Comparison of ENCODE assay signal across 29 mouse cellular contexts in genomic region chr3:88464425-88464824, GRCm38 (mm10). TPM values are rescaled to one million over a fixed set of nuclear protein-coding genes. Genes with fewer than 3 reads are reported as not detected.
DNase-seq lines count a peak whose midpoint lies in the region; ATAC-seq and TF ChIP-seq lines count a peak whose summit lies in the region.
"Had no signal": no experiment of that assay in that cellular context is flagged by ENCODE, and none has a peak within 500 bp of the region (broad histone marks: within the 10 kb centered on the region; RNA-seq: fewer than 3 reads in every experiment).

No protein-coding gene starts in this region.

- DNase-seq in 3134 (ENCODE audit: extremely low read depth, insufficient read length, low spot score) (peak; percentile 53), 3T3-L1 (ENCODE audit: low read depth, low spot score) (peak; percentile 83)
- DNase-seq in forebrain, embryonic 11.5 days (ENCODE audit: low spot score), result no peak
- no peak for DNase-seq in forebrain, embryonic 14.5 days (ENCODE audit: low spot score)
- no peak for DNase-seq in layer of hippocampus, adult 11-12 months (ENCODE audit: low spot score)
- DNase-seq: adrenal gland, postnatal 14 days; cerebellum, adult 11 months; cerebellum, postnatal 10 days; gastrocnemius, postnatal 10 days; heart, postnatal 10 days; kidney, postnatal 4 days; layer of hippocampus, adult 9-11 months; lung, embryonic 14.5 days; thymus, postnatal 25 days had no signal

- H3K9ac ChIP-seq in forebrain, embryonic 11.5 days (ENCODE audit: low read length), result no peak overlapping the region
- no peak overlapping the region for H3K9ac ChIP-seq in hindbrain, embryonic 12.5 days
- H3K9ac ChIP-seq in forebrain, embryonic 14.5 days (ENCODE audit: low read length), result no peak overlapping the region
- H3K9ac ChIP-seq: embryonic facial prominence, embryonic 12.5 days; heart, embryonic 12.5 days; kidney, embryonic 15.5 days; limb, embryonic 15.5 days; lung, embryonic 14.5 days; midbrain, embryonic 12.5 days; neural tube, embryonic 12.5 days had no signal

- peaks cover 6% of the 10 kb centered on the region for H3K4me1 ChIP-seq in bone marrow, adult 2 months (ENCODE audit: control insufficient read depth, insufficient read depth, low read length)
- no peaks in the 10 kb centered on the region for H3K4me1 ChIP-seq in forebrain, embryonic 11.5 days (replicated peaks; ENCODE audit: control insufficient read depth, insufficient read depth, low read length)
- peaks cover 9% of the 10 kb centered on the region; the same call in 1 of the 2 replicates for H3K4me1 ChIP-seq in hindbrain, embryonic 12.5 days
- H3K4me1 ChIP-seq in forebrain, embryonic 14.5 days (ENCODE audit: control insufficient read depth, insufficient read depth, low read length), result no peaks in the 10 kb centered on the region
- H3K4me1 ChIP-seq: neural tube, embryonic 12.5 days had no signal

- 9% methylated on average over 3 of the region's 3 CpGs for WGBS in bone marrow, adult 2 months
- 61% methylated on average over 3 of the region's 3 CpGs for WGBS in forebrain, embryonic 11.5 days
- 62% methylated on average over 3 of the region's 3 CpGs for WGBS in hindbrain, embryonic 12.5 days
- WGBS in forebrain, embryonic 14.5 days, result 46% methylated on average over 3 of the region's 3 CpGs

- H3K27me3 ChIP-seq in forebrain, embryonic 11.5 days (ENCODE audit: control insufficient read depth, insufficient read depth, low read length), result peaks cover 2% of the 10 kb centered on the region; the same call in 1 of the 2 replicates
- 0 out of 2 replicates have a peak, but pooled peaks cover 19% of the 10 kb centered on the region for H3K27me3 ChIP-seq in hindbrain, embryonic 12.5 days
- no peaks in the 10 kb centered on the region for H3K27me3 ChIP-seq in forebrain, embryonic 14.5 days (replicated peaks; ENCODE audit: control insufficient read depth, insufficient read depth, low read length)
- H3K27me3 ChIP-seq: limb, embryonic 15.5 days; Patski had no signal

- TF ChIP-seq CTCF in bone marrow, adult 2 months (IDR thresholded peaks at IDR 0.05; ENCODE audit: control insufficient read depth, insufficient read depth, low read length), result no peak

- no peaks in the 10 kb centered on the region for H3K36me3 ChIP-seq in forebrain, embryonic 11.5 days (ENCODE audit: control insufficient read depth, insufficient read depth, low read length)
- H3K36me3 ChIP-seq in hindbrain, embryonic 12.5 days, result no peaks in the 10 kb centered on the region
- H3K36me3 ChIP-seq in forebrain, embryonic 14.5 days (ENCODE audit: control insufficient read depth, insufficient read depth, low read length), result no peaks in the 10 kb centered on the region
- H3K36me3 ChIP-seq: embryonic facial prominence, embryonic 12.5 days; heart, embryonic 12.5 days; kidney, embryonic 15.5 days; limb, embryonic 15.5 days; midbrain, embryonic 12.5 days; neural tube, embryonic 12.5 days had no signal

- ATAC-seq in hematopoietic stem cell, adult 5-6 weeks (replicated peaks in 1 of 2; ENCODE audit: insufficient read depth in 1 of 2, low FRiP score in 2 of 2, low TSS enrichment in 1 of 2, low read depth in 1 of 2, poor library complexity in 2 of 2, severe bottlenecking in 2 of 2), result peak; percentile 29 to 40; a peak in 2 of 4 replicates
- ATAC-seq in forebrain, embryonic 11.5 days (replicated peaks; ENCODE audit: low FRiP score), result no peak
- ATAC-seq in hindbrain, embryonic 12.5 days (ENCODE audit: low FRiP score), result no peak
- ATAC-seq in forebrain, embryonic 14.5 days, result no peak
- ATAC-seq: activated CD4-positive, CD25-positive, alpha-beta regulatory T cell, adult 4 months; forebrain, embryonic 16.5 days; intestine, postnatal 0 days; Patski had no signal

- peak overlapping the region; percentile 64 for H3K27ac ChIP-seq in bone marrow, adult 2 months (ENCODE audit: control insufficient read depth, insufficient read depth, low read depth, low read length, poor library complexity)
- H3K27ac ChIP-seq in forebrain, embryonic 11.5 days (ENCODE audit: low read depth, low read length), result no peak overlapping the region
- no peak overlapping the region for H3K27ac ChIP-seq in hindbrain, embryonic 12.5 days
- H3K27ac ChIP-seq in forebrain, embryonic 14.5 days (ENCODE audit: low read depth, low read length), result no peak overlapping the region
- H3K27ac ChIP-seq: embryonic facial prominence, embryonic 12.5 days; kidney, embryonic 15.5 days; left cerebral cortex, adult 2 months; limb, embryonic 15.5 days; midbrain, embryonic 12.5 days; neural tube, embryonic 12.5 days had no signal

- H3K4me3 ChIP-seq in bone marrow, adult 2 months (replicated peaks; ENCODE audit: control insufficient read depth, low read depth, low read length), result no peak overlapping the region
- no peak overlapping the region for H3K4me3 ChIP-seq in forebrain, embryonic 11.5 days (ENCODE audit: low read depth, low read length)
- H3K4me3 ChIP-seq in hindbrain, embryonic 12.5 days, result no peak overlapping the region
- no peak overlapping the region for H3K4me3 ChIP-seq in forebrain, embryonic 14.5 days (ENCODE audit: low read depth, low read length)
- H3K4me3 ChIP-seq: embryonic facial prominence, embryonic 12.5 days; erythroblast, embryonic 14.5 days; heart, embryonic 12.5 days; kidney, embryonic 15.5 days; left cerebral cortex, adult 2 months; limb, embryonic 15.5 days; midbrain, embryonic 12.5 days; neural tube, embryonic 12.5 days had no signal

- no peak overlapping the region for H3K4me2 ChIP-seq in forebrain, embryonic 11.5 days (ENCODE audit: low read depth, low read length, severe bottlenecking)
- H3K4me2 ChIP-seq in hindbrain, embryonic 12.5 days (replicated peaks), result no peak overlapping the region
- H3K4me2 ChIP-seq in forebrain, embryonic 14.5 days (ENCODE audit: low read length), result no peak overlapping the region
- H3K4me2 ChIP-seq: embryonic facial prominence, embryonic 12.5 days; heart, embryonic 12.5 days; kidney, embryonic 15.5 days; limb, embryonic 15.5 days; lung, embryonic 14.5 days; midbrain, embryonic 12.5 days; neural tube, embryonic 12.5 days had no signal

- TF ChIP-seq POLR2A in bone marrow, adult 2 months (IDR thresholded peaks at IDR 0.05; ENCODE audit: borderline replicate concordance, control insufficient read depth, low read depth, low read length), result no peak

- H3K9me3 ChIP-seq in forebrain, embryonic 11.5 days (ENCODE audit: control insufficient read depth, low read length), result no peaks in the 10 kb centered on the region
- no peaks in the 10 kb centered on the region for H3K9me3 ChIP-seq in hindbrain, embryonic 12.5 days (replicated peaks)
- H3K9me3 ChIP-seq in forebrain, embryonic 14.5 days (replicated peaks; ENCODE audit: control insufficient read depth, low read length), result no peaks in the 10 kb centered on the region
- H3K9me3 ChIP-seq: embryonic facial prominence, embryonic 12.5 days; heart, embryonic 12.5 days; kidney, embryonic 15.5 days; limb, embryonic 15.5 days; midbrain, embryonic 12.5 days; neural tube, embryonic 12.5 days had no signal

RNA-seq across cellular contexts. Expression of gene Sema4a, which starts 3.4 kb away (rescaled TPM):
- 43.9 and 131 TPM in 2 replicates for polyA plus RNA-seq in bone marrow, adult 2 months (2011; ENCODE audit: insufficient read depth, insufficient read length, low replicate concordance, missing spikeins)
- total RNA-seq in hematopoietic stem cell, adult 5-6 weeks (2017), result 4.3 and 18.6 TPM in 2 replicates
- 9.3 and 10.3 TPM in 2 replicates for polyA plus RNA-seq in forebrain, embryonic 11.5 days (2014; fragmentation: Nextera tagmentation; extraction: Ambion mirVana)
- polyA plus RNA-seq in hindbrain, embryonic 12.5 days (2016; fragmentation: Nextera tagmentation; extraction: Ambion mirVana), result 17.1 and 18.4 TPM in 2 replicates
- polyA plus RNA-seq in forebrain, embryonic 14.5 days (2014; fragmentation: Nextera tagmentation; extraction: Ambion mirVana), result 12.2 and 15.2 TPM in 2 replicates

RNA-seq across cellular contexts. Expression of gene Slc25a44, which starts 39.5 kb away (rescaled TPM):
- 15.7 and 17.4 TPM in 2 replicates for polyA plus RNA-seq in bone marrow, adult 2 months (2011; ENCODE audit: insufficient read depth, insufficient read length, low replicate concordance, missing spikeins)
- total RNA-seq in hematopoietic stem cell, adult 5-6 weeks (2017), result 11.5 and 15.6 TPM in 2 replicates
- polyA plus RNA-seq in forebrain, embryonic 11.5 days (2014; fragmentation: Nextera tagmentation; extraction: Ambion mirVana), result 22.6 and 23.1 TPM in 2 replicates
- 24.9 and 25.9 TPM in 2 replicates for polyA plus RNA-seq in hindbrain, embryonic 12.5 days (2016; fragmentation: Nextera tagmentation; extraction: Ambion mirVana)
- 30.8 and 36.1 TPM in 2 replicates for polyA plus RNA-seq in forebrain, embryonic 14.5 days (2014; fragmentation: Nextera tagmentation; extraction: Ambion mirVana)

RNA-seq across cellular contexts. Expression of gene Lmna, which starts 45.3 kb away (rescaled TPM):
- 58.9 and 69.6 TPM in 2 replicates for polyA plus RNA-seq in bone marrow, adult 2 months (2011; ENCODE audit: insufficient read depth, insufficient read length, low replicate concordance, missing spikeins)
- total RNA-seq in hematopoietic stem cell, adult 5-6 weeks (2017), result 7.1 and 21.5 TPM in 2 replicates
- 19.4 and 20.4 TPM in 2 replicates for polyA plus RNA-seq in forebrain, embryonic 11.5 days (2014; fragmentation: Nextera tagmentation; extraction: Ambion mirVana)
- 48.9 and 61.6 TPM in 2 replicates for polyA plus RNA-seq in hindbrain, embryonic 12.5 days (2016; fragmentation: Nextera tagmentation; extraction: Ambion mirVana)
- polyA plus RNA-seq in forebrain, embryonic 14.5 days (2014; fragmentation: Nextera tagmentation; extraction: Ambion mirVana), result 18.0 and 28.5 TPM in 2 replicates

RNA-seq across cellular contexts. Expression of gene Pmf1, which starts 54.3 kb away (rescaled TPM):
- polyA plus RNA-seq in bone marrow, adult 2 months (2011; ENCODE audit: insufficient read depth, insufficient read length, low replicate concordance, missing spikeins), result 60.1 and 67.5 TPM in 2 replicates
- 60.8 and 97.2 TPM in 2 replicates for total RNA-seq in hematopoietic stem cell, adult 5-6 weeks (2017)
- 141 and 158 TPM in 2 replicates for polyA plus RNA-seq in forebrain, embryonic 11.5 days (2014; fragmentation: Nextera tagmentation; extraction: Ambion mirVana)
- polyA plus RNA-seq in hindbrain, embryonic 12.5 days (2016; fragmentation: Nextera tagmentation; extraction: Ambion mirVana), result 73.3 and 82.3 TPM in 2 replicates
- polyA plus RNA-seq in forebrain, embryonic 14.5 days (2014; fragmentation: Nextera tagmentation; extraction: Ambion mirVana), result 63.2 and 70.6 TPM in 2 replicates

Comparison
In these comparisons a context has a peak if more than half of its experiments do, and no peak if none do; other contexts are left out.
1. DNase-seq: peak in 3134 (single experiment) and 3T3-L1 (single experiment); none in forebrain, embryonic 11.5 days (single experiment), forebrain, embryonic 14.5 days (single experiment) and layer of hippocampus, adult 11-12 months (single experiment).
2. ATAC-seq: peak in hematopoietic stem cell, adult 5-6 weeks (2 of 2); none in forebrain, embryonic 11.5 days (single experiment), hindbrain, embryonic 12.5 days (single experiment) and forebrain, embryonic 14.5 days (single experiment).